ENCODE assay signal across 26 mouse cellular contexts in genomic region chr1:70823111-70823510, GRCm38 (mm10).
"Had no signal": no experiment of that assay in that cellular context is flagged by ENCODE, and none has a peak within 500 bp of the region (broad histone marks: within the 10 kb centered on the region; RNA-seq: fewer than 3 reads in every experiment).

No protein-coding gene starts in this region.

- H3K9ac ChIP-seq: embryonic facial prominence, embryonic 12.5 days; embryonic facial prominence, embryonic 13.5 days; embryonic facial prominence, embryonic 15.5 days; forebrain, embryonic 13.5 days; forebrain, postnatal 0 days had no signal

- H3K27me3 ChIP-seq: embryonic facial prominence, embryonic 12.5 days; embryonic facial prominence, embryonic 13.5 days; embryonic facial prominence, embryonic 15.5 days; forebrain, embryonic 13.5 days had no signal

- H3K4me3 ChIP-seq: embryonic facial prominence, embryonic 10.5 days; embryonic facial prominence, embryonic 12.5 days; embryonic facial prominence, embryonic 13.5 days; embryonic facial prominence, embryonic 15.5 days; erythroblast, embryonic 14.5 days; forebrain, embryonic 13.5 days; gastrocnemius, adult 2 months; heart, adult 2 months; heart, embryonic 10.5 days had no signal

- DNase-seq: cerebellum, adult 2 months; cerebellum, adult 8-10 months; cerebellum, adult 9-10 months; cerebellum, adult 9-11 months; cerebellum, postnatal 10 days; cerebellum, postnatal 14 days; cerebellum, postnatal 25 days; cerebellum, postnatal 36 days; embryo, embryonic 11 days; forebrain, postnatal 0 days; gastrocnemius, adult 2 months; gastrocnemius, postnatal 10 days; gastrocnemius, postnatal 14 days; gastrocnemius, postnatal 25 days; gastrocnemius, postnatal 36 days; heart, adult 11 months; heart, adult 18-20 months; heart, adult 2 months had no signal

- H3K36me3 ChIP-seq: embryonic facial prominence, embryonic 10.5 days; embryonic facial prominence, embryonic 12.5 days; embryonic facial prominence, embryonic 13.5 days; embryonic facial prominence, embryonic 15.5 days; heart, embryonic 10.5 days had no signal

- H3K27ac ChIP-seq: embryonic facial prominence, embryonic 10.5 days; embryonic facial prominence, embryonic 12.5 days; embryonic facial prominence, embryonic 13.5 days; embryonic facial prominence, embryonic 15.5 days; forebrain, embryonic 13.5 days; gastrocnemius, adult 2 months; heart, adult 2 months; heart, embryonic 10.5 days had no signal

- H3K9me3 ChIP-seq: embryonic facial prominence, embryonic 10.5 days; embryonic facial prominence, embryonic 12.5 days; embryonic facial prominence, embryonic 13.5 days; embryonic facial prominence, embryonic 15.5 days; forebrain, embryonic 13.5 days; heart, embryonic 10.5 days had no signal

- H3K4me2 ChIP-seq: embryonic facial prominence, embryonic 12.5 days; embryonic facial prominence, embryonic 13.5 days; embryonic facial prominence, embryonic 15.5 days; forebrain, embryonic 13.5 days had no signal

- ATAC-seq: forebrain, embryonic 16.5 days; forebrain, postnatal 0 days had no signal

- H3K4me1 ChIP-seq: embryonic facial prominence, embryonic 10.5 days; embryonic facial prominence, embryonic 12.5 days; embryonic facial prominence, embryonic 13.5 days; embryonic facial prominence, embryonic 15.5 days; forebrain, embryonic 13.5 days; heart, embryonic 10.5 days had no signal
